Mouse (Mus musculus): Measurements from ENCODE around the gene Pigg. TPM values are rescaled to one million over a fixed set of nuclear protein-coding genes. Genes with fewer than 3 reads are reported as not detected.
"Not testable (repeated sequence)": the region's sequence is repeated elsewhere in the genome, so short reads cannot be mapped to it uniquely, and the experiment has no call there.

Pigg gene
- 1 to 10 TPM; 2.7 to 5.7 TPM for polyA plus RNA-seq (2017; shearing (Covaris generic))

DNA sequence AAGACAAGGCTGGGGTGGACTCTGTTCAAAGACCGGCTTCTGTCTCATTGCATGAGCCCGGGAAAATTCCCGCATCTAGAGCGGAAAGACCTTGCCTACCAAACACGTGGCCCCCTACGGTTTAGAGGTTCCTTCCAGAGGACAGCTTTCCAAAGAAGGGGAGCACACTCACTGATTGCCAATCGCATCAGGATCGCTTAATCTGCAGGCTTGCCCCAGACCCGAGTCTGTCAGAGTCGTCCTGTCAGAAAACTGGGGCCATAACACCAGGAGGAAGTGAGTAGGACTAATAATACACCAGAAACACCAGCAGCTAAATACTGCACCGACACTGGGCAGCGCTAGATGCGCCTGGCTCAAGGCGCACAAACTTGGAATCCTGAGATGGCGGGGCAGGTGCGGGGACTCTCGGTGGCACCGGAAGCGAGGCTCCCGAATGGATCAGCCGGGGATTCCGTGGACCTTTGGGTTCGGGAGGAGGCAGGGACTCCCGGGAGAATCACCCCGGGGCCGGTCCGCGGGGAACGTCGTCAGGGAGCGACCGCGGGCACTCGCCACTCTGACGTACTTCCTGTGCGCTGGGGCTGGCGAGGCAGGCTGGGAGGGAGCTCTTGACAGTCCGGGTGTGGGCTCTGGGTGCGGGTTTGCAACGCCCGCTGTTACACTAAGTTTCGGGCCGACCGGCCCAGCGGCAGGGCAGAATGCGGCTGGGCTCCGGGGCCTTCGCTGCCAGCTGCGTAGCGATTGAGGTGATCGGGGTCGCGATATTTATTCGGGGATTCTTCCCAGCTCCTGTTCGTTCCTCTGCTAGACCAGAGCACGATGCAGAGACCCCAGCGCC lies at the start of gene Pigg:
Gene Pigg, plus strand, starts transcription at position 386 of the 841 bp plus-strand sequence.
- ATAC-seq = peak; percentile 96

DNA sequence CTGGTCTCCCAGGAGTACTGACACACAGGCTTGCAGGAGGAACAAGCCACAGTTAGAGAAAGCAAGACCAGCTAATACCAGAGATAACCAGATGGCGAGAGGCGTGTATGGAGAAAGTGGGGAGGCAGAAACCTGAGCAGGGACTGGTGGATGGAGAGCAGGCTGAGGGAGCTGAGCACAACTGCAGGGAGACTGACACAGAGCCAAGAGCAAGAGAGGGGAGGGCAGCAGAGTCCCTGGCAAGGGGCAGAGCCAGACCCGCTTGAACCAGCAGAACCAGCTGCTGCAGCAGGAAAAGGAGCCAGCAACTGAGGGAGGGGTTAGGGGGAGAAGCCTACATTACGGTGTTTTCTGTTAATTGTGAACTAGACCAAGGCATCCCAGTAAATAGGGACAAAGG lies 49.7 kb upstream of the Pigg start:
- ATAC-seq = no peak

DNA sequence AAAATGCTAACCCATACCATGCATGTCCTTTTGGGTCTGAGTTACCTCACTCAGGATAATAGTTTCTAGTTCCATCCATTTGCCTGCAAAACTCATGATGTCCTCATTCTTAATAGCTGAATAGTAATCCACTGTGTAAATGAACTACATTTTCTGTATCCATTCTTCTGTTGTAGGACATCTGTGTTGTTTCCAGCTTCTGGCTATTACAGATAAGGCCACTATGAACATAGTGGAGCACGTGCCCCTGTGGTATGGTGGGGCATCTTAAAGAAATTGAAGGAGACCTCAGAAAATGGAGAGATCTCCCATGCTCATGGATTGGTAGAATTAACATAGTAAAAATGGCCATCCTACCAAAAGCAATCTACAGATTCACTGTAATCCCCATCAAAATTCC lies 48.6 kb upstream of the Pigg start:
- ATAC-seq = not testable (repeated sequence)

- no peak for ATAC-seq
These were observed 45.4 kb upstream of the Pigg start for GRCm38 (mm10) chr5:108266990-108267389.

DNA sequence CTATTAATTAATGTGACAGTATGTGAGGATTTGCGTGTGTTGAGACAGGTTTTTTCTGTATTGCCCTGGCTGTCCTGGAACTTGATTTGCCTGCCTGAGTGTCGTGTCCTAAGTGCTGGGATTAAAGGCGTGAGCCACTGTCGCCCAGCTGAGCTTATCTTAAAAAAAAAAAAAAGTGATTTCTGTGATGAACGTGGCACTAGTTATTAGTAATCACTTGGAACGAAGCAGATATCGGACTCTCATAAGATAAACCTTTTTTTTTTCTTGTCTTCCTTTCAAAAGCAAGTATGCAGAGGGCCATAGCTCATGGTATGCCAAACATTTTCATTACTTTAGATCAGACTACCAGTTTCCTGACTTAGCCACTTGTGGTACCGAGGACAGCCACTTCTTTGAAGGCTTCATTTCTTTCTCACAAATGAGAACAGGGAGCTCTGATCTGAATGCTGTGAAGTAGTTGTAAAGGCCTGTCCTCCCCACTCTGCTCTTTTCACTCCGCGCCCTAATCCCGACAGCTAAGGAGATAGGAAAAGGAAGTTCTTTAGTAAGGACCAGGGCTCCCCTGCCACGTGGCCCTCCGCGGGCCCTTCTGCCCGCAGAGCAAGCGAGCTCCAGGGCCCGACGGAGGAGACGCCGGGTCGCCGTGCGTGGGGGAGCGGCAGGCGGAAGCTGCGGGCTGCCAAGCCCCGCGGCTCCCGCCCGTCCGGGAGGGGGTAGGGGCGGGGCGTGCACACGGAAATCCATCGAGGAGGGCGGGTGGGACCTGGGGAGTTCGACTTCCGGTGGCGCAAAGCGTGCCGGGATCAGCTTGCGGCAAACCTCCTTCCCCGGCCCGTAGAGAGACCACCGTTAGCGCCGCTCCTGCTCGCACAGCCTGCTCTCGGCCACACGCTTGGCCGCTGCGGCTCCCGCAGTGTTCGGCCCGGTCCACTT lies 44.0 kb upstream of the Pigg start, which contains the start of gene Dr1:
Gene Dr1, plus strand, starts transcription at position 771 of the 936 bp plus-strand sequence.
- peak; percentile 88 for ATAC-seq

DNA sequence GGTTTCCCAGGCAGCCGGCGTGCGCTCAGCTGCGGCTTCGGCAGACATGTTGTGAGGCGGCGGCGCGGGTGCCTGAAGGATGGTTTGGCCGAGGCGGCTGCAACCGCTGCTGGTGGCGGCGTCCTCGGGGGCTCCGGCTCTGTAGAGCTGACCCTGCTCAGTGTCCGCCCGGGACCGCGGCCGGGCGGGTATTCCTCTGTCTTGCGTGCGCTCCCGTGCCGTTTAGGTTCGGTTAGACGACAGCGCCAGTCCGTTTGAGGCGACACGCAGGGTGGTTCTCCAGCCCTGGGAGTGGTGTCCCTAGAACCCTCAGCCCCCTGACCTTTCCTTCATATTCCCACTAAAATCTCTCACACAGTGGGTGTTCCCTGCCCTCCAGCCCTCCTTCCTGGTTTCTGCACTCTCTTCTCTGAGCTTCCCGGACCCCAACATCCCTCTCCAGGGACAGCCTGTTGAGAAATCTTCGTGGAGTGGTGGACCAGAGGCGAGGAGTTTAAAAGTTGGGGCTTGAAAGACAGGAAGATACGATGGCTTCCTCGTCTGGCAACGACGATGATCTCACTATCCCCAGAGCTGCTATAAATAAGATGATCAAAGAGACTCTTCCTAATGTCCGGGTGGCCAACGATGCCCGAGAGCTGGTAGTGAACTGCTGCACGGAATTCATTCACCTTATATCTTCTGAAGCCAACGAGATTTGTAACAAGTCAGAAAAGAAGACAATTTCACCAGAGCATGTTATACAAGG lies 43.2 kb upstream of the Pigg start:
- peak; percentile 33 for ATAC-seq

GRCm38 (mm10) chr5:108269811-108270151 lies 42.6 kb upstream of the Pigg start:
- ATAC-seq = no peak

DNA sequence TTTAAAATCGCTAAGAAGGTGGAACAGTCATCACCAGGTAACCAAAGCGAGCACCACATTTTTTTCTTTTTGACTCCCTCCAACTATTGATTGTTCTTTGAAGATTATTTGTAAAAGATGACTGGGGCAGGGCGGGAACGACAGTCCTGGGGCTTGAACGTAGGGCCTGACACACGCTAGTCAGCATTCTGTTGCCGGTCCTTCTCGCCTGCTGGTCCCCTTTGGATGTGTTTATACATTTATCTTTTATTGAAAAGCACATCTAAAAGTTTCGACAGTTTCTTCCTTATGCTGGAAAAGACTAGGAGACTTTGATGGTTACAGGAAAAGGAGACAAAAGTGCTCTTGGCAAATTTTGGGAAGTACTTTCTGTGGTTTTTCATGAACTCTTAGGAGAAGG lies 42.0 kb upstream of the Pigg start:
- ATAC-seq = no peak

GRCm38 (mm10) chr5:108271345-108271744 lies 41.1 kb upstream of the Pigg start:
- ATAC-seq = not testable (repeated sequence)

GRCm38 (mm10) chr5:108286957-108287356 lies 25.5 kb upstream of the Pigg start:
- ATAC-seq = no peak

GRCm38 (mm10) chr5:108301567-108301966 lies 10.8 kb upstream of the Pigg start:
- ATAC-seq = no peak

- no peak for ATAC-seq
These were observed 854 bp downstream of the Pigg start for GRCm38 (mm10) chr5:108313065-108313860.

GRCm38 (mm10) chr5:108331051-108331450 lies 18.6 kb downstream of the Pigg start:
- no peak for ATAC-seq

DNA sequence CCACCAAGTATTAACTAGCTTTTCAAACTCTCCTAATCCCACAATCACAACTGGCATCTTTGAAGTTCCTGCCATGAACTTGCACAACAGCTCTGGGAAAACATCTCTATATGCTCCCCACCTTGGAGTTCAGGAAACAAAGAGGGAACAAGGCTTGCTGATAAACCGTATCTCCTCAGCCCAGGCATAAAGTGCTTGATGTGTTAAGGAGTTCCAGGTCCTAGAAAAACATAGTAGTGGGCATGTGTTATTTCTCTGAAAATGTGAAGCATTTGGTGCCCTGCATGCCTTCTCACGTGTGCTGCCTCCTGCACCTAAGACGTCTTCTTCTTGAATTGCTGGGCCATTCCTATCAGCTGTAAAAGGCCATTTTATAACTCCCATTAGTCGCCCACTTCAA lies 25.0 kb downstream of the Pigg start:
- no peak for ATAC-seq

- no peak for ATAC-seq
These were observed 25.6 kb downstream of the Pigg start for GRCm38 (mm10) chr5:108338049-108338448.

DNA sequence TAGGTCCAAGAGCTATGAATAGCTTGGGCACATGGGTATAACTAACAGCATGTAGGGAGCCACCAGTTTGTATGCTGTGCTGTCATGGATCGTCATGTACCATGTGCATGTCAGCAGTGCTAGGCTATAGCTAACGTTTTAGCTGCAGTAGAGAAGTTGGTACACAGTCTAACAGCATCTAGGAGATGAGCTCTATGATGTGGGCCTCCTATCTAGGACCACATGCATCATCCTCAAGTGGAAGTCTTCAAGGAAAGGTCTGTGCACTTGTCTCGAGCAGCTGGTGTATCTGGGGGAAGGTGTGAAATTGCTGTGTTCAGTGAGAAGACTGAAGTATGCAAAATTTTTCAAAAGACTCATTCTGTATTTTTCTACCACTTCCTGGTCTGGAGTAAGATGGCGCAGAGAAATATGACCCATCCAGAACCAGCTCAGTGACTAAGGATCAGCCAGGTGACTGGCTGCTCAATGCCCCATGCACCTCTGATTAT lies 31.3 kb downstream of the Pigg start:
- ATAC-seq = no peak

DNA sequence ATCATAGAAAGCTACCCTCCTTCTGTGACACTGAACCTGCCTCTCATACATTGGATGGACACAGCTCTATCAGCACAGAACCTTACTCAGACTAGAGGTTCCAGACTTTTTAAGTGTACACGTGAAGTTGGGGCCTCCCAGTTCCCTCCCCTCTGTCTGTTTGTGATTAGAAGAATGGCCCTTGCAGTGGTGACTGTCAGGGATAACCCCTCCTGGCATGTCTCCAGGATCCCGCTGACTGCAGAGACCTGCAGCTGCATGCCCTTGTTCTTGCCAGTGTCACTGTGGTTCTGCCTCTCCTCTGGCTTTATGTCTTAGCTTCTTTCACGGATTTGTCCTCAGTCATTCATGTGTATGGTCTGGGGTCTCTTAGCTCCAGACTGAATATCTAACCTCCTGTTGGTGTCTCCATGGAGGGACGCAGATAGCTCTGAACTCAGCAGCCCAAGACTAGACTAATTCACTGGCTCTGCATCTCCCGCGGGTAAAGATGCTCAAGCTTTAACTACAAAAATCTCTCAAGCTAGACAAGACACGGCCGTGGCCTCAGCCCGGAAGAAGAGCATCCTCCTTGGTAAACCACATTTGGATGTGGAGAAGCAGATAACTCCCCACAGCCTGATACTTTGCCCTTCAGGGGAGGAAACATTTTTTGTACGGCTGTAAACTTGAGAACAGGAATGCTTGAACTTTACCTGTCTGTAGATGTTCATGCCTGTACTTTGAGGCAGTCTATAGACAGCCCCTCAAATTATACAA lies 33.1 kb downstream of the Pigg start:
- ATAC-seq = no peak

DNA sequence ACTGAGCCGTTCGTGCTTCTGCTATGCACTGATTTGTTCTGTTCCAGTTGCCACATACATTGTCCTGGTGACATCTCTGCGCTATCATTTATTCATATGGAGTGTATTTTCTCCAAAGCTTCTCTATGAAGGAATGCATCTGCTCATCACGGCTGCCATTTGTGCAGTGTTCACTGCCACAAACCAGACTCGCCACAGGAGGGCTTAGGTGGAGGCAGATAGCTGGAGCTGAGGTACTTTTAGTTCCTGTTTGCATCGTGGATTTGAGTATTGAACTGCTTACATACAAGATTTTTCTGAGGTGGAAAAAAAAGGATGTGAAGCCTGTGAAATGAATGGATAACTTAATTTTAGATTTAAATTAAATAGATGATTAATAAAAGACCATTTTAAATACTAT lies 35.4 kb downstream of the Pigg start:
- ATAC-seq = no peak

GRCm38 (mm10) chr5:108349511-108350148 lies 37.2 kb downstream of the Pigg start:
- ATAC-seq = peak; percentile 75

DNA sequence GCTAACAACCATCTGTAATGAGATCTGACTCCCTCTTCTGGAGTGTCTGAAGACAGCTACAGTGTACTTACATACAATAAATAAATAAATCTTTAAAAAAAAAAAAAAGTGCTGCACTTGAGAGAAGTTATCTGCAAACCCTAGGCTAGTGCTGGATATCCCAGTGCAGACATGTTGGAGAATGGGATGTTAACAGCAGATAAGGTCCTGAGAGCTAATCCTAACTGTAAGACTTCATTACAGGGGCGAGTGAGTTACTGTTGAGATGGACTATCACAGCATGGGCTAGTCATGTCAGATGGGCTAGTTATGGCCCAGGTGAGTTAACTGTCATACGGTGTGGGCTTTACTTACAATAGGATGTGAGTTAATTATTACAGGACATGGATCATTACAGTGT lies 41.6 kb downstream of the Pigg start:
- no peak for ATAC-seq

Data from CD4-positive, CD25-positive, alpha-beta regulatory T cell, adult 4 months (primary cell).